Mouse (Mus musculus) left cerebral cortex, postnatal 10 days (tissue): ENCODE data around the gene Celf2. TPM values are rescaled to one million over a fixed set of nuclear protein-coding genes. Genes with fewer than 3 reads are reported as not detected.
A peak's percentile ranks its signal among the peaks of the same experiment; 100 is the strongest.

Experiments
- DNase-seq, 2 experiments: peaks; one replicate each; pipeline ENCODE4 v3.0.0; 2021 to 2022; ENCODE audit warnings: low spot score in 2 of 2, mixed read lengths in 1 of 2; ENCODE audit errors: extremely low spot score in 1 of 2
- intact Hi-C: fragments of 180-260 bp; cut with DNase I; formaldehyde crosslinking; loops from one replicate; pipeline ENCODE4 v1.15.1; 2025
- total RNA-seq, 2 experiments: library from RNA; stranded (reverse); gene quantifications; 2 replicates each; pipeline ENCODE4 v1.2.3; 2021

Celf2 gene
- total RNA-seq, 2 experiments from 2014 or later, result 575 to 591 TPM

DNA sequence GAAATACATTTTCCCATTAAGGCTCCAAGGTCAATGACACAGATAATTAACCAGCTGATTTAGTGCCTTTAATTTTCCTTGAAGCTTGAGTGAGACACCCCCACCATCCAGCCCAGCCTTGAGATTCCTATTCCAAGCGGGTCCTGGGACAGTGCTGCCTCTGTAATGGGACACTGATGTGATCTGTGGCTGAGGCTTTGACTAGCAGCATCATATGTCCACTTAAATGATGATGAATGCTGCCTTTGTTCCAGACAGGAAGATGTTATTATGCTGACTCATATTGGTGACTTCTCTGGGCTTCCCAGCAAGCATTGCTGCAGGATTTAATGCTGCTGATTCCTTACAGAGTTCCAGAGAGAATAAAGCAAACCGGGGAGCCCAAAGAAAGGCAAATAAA is 393.6 kb downstream of the Celf2 start:
- DNase-seq, result no peak
- intact Hi-C loops, result no loop called here

DNA sequence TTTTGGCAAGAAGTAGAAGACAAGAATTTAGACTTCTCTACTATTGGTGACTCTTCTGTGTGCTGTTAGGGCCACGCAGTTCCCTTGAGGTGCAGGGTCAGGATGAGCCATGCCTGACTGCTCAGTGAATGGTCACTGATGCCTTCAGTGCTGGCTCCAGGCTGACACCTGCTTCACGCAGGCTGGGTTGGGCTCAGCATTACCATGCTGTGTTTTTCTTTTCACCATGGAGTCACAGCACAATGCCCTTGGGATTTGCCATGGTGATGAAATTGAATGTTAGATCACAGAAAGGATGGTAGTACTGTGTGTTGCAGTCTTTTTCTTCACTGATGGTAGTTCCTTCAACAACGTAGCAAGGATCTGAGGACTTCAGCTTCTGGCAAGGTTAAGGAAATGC is 394.2 kb downstream of the Celf2 start:
- no peak for DNase-seq
- intact Hi-C loops, result no loop called here

DNA sequence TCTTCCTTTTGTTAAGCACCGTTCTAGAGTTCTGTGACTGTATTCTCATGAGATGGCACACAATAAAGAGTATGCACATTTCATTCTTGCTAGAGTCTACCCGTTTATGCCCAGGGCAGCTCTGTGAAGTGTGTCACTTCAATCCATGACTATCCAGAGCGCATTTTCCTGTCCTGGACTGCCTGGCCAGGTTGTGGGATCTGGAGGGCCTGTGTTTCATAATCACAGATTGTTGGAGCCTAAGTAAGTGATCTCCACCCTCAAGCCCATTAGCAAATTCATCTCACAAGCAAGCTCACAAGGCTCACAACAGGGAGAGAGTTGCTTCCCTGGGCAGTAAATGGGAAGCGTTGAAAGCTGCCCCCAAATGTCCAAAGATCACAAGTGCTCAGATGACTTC is 395.6 kb downstream of the Celf2 start:
- no peak for DNase-seq
- intact Hi-C loops, result no loop called here

DNA sequence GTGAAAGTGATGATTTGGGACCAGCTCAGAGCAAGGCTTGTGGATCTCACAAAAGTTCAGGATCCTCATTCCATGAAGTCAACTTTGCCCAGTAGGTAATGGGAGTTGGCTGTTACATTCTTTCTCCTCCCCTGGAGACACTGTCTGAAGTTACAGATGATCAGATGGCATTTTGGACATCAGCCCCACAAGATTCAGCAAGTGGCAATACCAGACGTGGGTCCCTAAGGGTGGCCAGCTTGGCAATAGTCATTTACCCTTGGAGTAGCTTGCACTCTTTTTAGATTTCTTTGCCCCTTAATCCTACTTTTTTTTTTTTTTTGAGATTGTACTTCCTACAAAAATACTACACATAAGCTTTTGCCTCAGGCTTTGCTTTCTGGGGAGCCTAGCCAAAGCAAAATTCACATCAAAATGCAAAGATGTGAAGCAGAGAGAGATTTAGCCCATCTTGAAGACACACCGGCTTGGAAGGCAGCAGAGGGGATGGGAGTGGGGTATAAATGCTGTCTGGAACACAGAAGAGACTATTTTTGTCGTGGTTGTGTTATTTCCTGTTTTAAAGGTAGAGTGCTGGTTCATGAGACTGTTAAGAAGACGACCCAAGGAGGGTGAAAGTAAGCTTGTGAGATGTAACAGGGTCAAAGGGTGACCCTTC is 397.1 kb downstream of the Celf2 start:
- intact Hi-C loops, result no loop called here
- no peak for DNase-seq

DNA sequence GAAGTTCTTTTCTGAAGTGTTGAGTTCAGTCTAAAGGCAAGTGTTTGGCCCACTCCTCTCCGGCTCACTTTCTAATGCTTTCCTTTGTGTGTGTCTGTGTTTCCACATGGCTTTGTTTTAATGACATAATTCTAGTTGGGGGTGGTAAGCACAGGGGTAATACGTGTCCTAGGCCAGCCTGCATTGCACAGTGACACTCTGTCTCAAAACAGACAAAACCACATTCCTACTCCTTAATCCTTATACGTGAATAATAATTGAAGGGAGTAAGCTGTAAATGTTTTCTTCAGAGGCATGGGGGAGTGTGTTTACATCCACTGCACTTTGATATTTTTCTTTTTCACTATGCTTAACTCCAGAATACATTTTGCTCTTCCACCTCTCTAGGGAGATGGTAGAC is 415.9 kb downstream of the Celf2 start:
- no peak for DNase-seq
- intact Hi-C loops, result no loop called here

DNA sequence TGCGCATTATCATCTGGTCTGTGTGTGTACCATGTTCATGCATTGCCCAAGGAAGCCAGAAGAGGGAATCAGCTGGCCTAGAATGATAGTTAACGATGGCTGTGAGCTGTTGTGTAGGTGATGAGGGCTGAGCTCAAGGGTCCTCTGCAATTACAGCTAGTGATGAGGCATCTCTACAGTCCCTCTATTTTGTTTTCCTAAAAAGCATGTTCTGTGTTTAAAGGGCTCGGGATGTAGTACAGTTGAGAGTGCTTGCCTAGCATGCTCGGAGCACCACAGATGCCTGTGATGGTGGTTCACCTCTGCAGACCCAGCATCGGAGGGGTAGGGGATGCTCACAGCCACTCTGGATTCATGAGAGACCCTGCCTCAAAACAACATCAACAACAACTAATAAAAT is 416.7 kb downstream of the Celf2 start:
- intact Hi-C loops, result no loop called here
- no peak for DNase-seq

DNA sequence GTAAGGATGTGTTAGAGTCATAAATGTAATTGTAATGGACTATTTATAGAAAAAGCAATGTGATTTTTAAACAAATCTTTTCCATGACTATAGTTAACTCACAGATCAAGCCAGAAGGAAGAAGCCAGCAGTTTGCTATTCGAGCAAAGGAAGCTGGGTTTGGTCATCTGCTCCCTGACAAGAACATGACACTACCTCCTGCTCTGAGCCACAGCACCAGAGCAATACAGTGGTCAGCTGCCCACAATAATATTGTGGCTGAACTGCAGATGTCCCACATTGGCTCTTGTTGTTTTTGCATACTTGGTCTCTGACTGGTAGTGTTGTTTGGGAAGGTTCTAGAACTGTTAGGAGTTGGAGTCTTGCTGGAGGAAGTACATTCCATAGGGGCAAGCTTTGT is 418.9 kb downstream of the Celf2 start:
- no peak for DNase-seq
- intact Hi-C loops, result no loop called here

DNA sequence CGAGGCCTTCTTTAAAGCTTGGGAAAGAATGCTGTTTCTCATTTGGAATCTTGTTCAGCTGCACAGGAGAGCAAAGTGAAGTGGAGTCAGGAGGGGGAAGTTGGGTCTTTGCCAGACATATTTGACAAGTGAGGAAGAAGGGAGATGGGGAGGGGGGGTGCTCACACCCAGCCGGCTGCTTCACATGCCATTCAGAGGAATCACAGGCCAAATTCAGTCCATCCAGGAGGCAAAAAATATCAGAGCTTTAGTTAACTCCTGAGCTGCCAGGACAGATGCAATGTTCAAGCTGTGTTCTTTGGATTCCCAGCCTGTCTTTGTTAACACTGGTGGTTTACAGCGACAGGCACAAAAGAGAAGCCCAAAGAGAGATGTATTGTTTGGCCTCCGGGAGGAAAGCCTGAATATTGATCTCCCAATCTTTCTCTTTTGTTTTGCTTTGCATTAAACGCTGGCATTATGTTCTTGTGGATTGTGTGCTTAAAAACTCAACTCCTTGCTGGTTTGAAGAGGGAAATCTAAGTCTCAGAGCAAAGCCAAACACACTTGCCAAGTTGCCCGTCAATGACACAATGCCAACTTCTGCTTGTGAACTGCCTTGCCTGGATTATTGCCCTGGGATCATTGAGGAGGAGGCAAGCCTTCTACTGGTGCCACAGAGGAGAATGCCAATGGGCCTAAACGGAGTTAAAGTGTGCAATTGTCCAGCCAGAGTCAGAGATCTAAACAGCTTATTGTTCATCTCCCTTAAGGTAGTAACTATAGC is 420.1 kb downstream of the Celf2 start:
- DNase-seq, result peak; percentile 56 to 83
- intact Hi-C loops, result no loop called here

DNA sequence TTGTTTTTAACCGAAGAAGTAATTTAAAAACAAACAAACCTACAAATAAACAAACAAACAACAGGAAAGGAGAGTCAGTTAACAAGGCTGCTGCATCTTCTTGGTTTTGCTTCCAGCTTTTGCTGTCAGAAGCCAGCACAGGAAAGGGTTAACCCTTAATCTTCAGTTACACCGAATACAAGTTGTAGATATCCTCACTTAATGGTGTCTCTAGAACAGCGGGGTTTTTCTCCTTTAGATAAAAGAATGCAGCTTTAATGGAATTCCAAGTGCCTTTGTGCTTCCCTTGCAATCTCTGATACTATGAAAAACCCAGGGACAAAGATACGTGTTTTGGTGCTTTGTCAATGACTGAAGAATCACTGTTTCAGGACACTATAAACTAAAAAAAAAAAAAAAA is 420.8 kb downstream of the Celf2 start:
- intact Hi-C loops, result no loop called here
- no peak for DNase-seq

DNA sequence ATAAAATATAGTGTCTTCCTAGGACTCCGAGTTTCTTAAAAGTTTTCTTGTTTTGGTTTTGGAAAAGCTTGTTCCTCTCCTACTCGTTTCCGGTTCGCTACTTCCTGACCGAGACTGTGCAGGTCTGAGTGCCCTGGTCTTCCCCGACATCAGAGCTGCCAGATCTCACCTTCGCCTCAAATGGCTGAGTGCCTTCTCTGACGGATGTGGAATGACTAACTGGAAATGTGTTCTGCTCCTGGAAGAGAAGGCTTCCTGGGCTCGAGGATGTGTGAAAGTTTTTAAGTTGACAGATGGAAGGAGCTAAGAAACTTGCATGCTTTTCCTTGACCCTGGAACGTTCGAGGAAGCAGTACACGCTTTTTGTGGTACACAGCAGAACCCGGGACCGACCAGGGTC is 421.9 kb downstream of the Celf2 start:
- no peak for DNase-seq
- intact Hi-C loops, result no loop called here

DNA sequence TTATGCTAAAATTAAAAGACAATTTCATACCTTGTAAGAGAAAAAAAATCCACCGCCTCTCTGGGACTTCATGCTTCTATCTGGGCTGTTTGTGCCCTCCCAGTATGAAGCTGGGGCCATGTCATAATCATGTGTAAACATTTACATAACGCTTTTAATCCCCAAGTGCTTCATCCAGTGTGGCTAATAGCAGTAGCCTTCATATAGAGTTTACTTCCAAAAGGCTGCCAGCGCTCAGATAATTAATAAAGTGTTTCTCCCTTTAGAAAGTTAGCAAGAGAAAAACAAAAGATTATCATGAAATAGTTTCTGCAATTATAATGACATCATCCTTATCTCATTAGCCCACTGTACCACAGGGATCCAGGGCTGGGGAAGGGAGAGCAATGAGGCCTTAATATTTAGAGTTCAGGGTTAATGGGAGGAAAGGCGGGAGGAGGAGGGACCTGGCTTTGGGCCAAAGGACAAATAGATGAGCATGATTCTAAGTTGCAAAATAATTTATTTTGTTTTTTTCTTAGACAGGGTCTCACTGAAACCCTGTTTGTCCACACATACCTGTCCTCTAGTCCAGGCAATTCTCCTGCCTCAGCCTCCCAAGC is 425.8 kb downstream of the Celf2 start:
- intact Hi-C loops, result loop anchor here (5.0 kb wide), 1 partner anchor 201 kb away; no protein-coding TSS in a partner anchor
- no peak for DNase-seq

DNA sequence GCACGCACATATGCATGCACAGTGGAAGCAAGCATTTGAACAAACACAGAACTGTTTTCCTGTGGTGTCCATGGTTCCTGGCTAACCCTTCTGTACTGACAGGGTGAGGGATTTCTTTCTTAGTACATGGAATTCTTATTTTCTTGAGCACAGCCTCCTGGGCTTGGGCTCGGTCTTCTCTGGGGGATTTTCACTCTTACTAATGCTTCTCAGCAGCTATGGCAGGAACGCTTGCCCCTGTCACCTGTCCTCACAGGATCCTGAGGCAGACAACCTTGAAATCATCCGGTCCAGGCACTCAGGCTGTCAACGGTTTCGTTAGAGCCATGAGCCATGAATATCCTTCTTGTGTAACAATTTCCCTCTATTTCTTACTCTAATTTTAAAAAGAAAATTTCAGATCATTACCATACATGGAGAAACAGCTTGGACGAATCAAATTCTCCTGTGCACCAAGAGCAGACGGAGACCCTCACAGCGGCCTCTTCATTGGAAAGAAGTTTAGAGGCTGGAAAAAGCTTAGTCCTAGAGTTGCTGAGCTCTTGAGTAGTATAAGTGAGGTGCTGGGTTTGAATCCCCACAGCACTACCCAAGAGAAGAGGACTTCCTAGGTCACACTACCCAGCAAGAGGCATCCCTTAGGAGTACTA is 426.9 kb downstream of the Celf2 start:
- intact Hi-C loops, result loop anchor here (5.0 kb wide), 1 partner anchor 200 kb away; no protein-coding TSS in a partner anchor
- DNase-seq, result no peak

DNA sequence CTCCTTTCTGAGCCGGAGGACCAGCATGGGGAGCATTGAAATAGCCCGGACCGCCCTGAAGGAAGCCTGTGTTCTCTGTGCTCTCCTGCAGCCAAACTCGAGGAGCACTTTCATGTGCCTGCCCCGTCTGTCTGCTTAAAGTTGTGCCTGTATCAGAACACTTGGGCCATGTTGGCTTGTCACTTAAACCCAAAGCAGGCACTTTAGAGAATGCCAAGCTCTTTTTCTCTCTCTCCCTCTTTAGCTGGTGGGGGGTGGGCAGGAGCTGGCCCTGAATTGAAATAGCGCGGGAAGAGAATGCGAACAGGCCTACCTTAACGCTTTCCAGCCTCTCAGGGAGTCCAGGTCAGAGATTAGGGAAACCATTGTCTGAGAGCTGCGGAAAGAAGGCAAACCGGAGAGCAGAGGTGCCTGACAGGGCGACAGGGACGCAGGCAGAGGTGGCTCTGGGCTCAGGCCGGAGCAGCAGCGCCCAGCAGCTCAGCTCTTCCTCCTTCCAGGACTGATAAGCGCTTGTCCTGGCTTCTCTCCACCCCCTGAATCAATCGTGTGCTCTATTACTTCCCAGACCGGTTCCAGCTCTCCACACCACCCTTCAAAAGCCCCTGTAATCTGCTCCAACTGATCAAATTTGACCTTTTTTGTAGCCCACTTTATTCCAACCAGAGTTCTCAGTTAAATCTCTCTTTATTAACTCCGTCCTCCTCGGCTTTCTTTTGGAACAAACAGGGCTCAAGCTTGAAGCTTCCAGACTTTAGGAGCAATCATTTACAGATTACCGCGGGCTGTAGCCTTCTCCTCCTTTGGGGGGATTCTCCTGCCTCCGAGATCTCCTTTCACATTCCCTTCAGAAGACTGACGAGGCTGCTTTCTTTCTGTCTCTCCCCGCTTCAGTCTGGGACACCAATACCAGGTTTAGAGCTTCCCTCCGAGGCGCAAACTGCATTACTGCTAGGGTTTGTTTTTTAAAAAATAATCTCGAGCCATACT is 428.3 kb downstream of the Celf2 start:
- intact Hi-C loops, result loop anchor here (5.0 kb wide), 1 partner anchor 199 kb away; no protein-coding TSS in a partner anchor
- peak in 1 of 2 experiments; percentile 43 for DNase-seq

DNA sequence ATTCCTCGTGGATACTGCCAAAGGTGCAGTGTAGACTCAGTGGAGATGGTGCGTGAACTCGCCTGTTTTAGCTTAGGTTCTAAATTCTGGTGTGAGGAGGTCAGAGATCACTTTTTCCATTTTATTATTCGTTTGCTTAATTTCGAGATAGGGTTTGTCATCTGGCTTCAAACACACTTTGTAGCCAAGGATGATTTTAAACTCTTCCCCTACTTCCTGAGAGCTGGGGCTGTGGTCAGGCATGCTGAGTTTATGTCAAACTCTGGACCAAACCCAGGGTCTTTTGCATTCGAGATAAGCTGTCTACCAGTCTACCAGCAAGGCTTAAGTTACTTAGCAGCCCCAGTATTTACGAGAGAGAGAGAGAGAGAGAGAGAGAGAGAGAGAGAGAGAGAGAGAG is 429.3 kb downstream of the Celf2 start:
- DNase-seq, result no peak
- intact Hi-C loops, result loop anchor here (5.0 kb wide), 1 partner anchor 198 kb away; no protein-coding TSS in a partner anchor

DNA sequence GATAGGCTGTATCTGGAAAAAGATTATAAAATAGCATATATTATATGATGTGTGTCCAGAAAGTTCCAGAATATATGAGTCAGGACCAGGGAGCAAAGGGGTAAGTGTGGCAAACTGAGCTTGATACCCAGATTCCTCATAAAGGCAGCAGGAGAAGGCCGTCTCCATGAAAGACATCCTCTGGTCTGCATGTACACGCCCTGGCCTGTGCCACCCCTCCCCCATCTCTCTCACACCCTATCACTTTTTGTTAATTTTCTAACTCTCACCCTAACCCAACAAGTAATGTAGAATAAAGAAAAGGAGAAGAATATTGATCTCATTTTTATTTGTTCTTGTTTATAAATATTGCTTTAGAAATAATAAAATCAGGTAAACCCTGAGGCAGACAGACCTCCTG is 430.0 kb downstream of the Celf2 start:
- intact Hi-C loops, result no loop called here
- DNase-seq, result no peak

DNA sequence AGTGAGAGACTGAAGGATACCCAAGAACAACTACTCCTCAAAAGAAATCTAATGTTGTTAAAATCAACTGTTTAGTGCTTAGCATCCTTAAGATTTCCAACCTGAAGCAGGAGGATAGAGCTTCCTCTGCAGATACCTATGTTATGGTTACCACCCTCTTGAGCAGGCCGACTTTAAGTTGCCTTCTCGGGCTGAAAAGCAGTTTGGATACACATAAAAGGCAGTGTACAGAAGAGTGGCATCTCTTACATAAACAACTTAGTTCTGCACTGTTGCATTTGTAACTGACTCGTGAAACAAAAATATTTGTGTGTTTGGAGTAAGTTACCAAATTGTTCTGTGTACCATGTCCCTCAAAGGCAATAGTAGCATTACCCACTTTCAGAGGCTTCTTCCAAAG is 435.6 kb downstream of the Celf2 start:
- intact Hi-C loops, result no loop called here
- no peak for DNase-seq

DNA sequence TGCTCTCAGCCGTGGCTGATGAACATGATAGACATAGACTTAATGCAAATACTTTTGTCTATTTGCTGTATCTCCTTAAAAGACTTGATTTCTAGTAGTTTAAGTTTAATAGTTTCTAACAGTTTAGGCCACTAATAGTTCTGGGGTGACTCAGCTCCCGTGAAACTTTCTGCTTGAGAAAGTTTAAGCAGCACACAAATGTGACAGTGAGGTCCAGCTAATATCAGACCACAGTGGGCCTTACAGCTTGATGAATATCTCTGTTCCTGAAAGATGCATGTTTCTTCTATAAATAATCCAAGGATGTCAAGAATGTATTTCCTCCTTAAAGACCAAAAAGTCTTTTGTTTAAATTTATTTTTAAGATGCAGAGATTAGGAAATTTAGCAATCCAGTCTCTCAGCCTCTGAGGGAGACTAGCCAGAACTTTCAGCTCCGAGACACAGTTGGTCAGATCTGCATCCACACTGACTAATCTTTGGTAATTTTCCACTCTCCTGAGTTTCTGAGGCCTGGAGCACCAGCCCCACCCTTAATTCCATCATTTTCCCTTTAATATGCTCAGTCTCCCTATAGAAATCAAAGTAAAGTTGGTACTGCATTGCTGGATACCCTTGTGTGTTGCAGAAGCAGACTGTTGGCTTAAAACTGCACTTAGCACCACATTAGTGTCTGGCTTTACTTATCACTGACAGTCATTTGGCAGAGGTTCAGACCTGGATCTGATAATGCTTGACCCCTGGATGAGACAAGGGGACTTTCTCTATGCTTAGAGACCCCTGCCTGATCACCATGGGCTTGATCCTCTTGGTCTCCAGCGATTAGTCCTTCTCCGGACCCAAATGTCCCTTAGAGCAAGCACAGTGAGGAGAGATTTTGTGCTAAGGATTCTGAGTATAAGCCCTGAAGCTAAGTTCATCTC is 436.8 kb downstream of the Celf2 start:
- DNase-seq, result no peak
- intact Hi-C loops, result no loop called here
